Mouse (Mus musculus) neural tube, embryonic 15.5 days (tissue): ENCODE data around the gene Ybx1. TPM values are rescaled to one million over a fixed set of nuclear protein-coding genes. Genes with fewer than 3 reads are reported as not detected.

Source experiments
- ATAC-seq: fragments of 200-750 bp; cut with Nextera tagmentation; 2 replicates; pipeline ENCODE4 v1.8.0; 2017; ENCODE audit warnings: mild to moderate bottlenecking, moderate TSS enrichment, moderate library complexity; ENCODE audit not compliant: low FRiP score
- H3K27ac ChIP-seq: fragments of 300-500 bp; sonication (generic); replicated peaks from 2 replicates; pipeline ENCODE4 v1.5.1; 2015; ENCODE audit warnings: mild to moderate bottlenecking, inconsistent platforms
- H3K27me3 ChIP-seq: fragments of 300-500 bp; sonication (generic); replicated peaks from 2 replicates; pipeline ENCODE4 v1.6.1; 2015; ENCODE audit warnings: inconsistent platforms
- H3K36me3 ChIP-seq: fragments of 300-500 bp; sonication (generic); 2 replicates; pipeline ENCODE4 v1.6.1; 2015; ENCODE audit warnings: inconsistent platforms
- H3K4me1 ChIP-seq: fragments of 300-500 bp; sonication (generic); 2 replicates; pipeline ENCODE4 v1.6.1; 2015; ENCODE audit warnings: inconsistent platforms
- H3K4me2 ChIP-seq: fragments of 300-500 bp; sonication (generic); 2 replicates; pipeline ENCODE4 v1.6.1; 2015; ENCODE audit warnings: inconsistent platforms, mild to moderate bottlenecking, moderate library complexity
- H3K4me3 ChIP-seq: fragments of 300-500 bp; sonication (generic); replicated peaks from 2 replicates; pipeline ENCODE4 v1.5.1; 2015; ENCODE audit warnings: mild to moderate bottlenecking, inconsistent platforms
- H3K9ac ChIP-seq: fragments of 300-500 bp; sonication (generic); replicated peaks from 2 replicates; pipeline ENCODE4 v1.6.1; 2015; ENCODE audit warnings: mild to moderate bottlenecking, inconsistent platforms
- H3K9me3 ChIP-seq: fragments of 300-500 bp; sonication (generic); replicated peaks from 2 replicates; pipeline ENCODE4 v1.6.1; 2016; ENCODE audit warnings: inconsistent platforms
- WGBS: fragments of 180-500 bp; shearing (Covaris S2); methylation state at CpG from one replicate; pipeline ENCODE4 v1.1.7; 2015; ENCODE audit warnings: mixed read lengths; 5-methylcytosine and 5-hydroxymethylcytosine counted together
- polyA plus RNA-seq: library from polyadenylated mRNA; unstranded; fragments of >200 nt; fragmentation: Nextera tagmentation; extraction: Ambion mirVana; gene quantifications from 2 replicates; pipeline ENCODE4 v1.2.1, GENCODE M21; 2015

Ybx1 gene
- polyA plus RNA-seq, 1 experiment from 2014 or later = 871 TPM

- Histone ChIP-seq H3K36me3 (peaks cover 60% of the 10 kb centered on the region), H3K9ac (no peak overlapping the region)
- 72% methylated on average over 14 of the region's 14 CpGs for WGBS
Measured at GRCm38 (mm10) chr4:119246688-119247225, 47.6 kb downstream of the Ybx1 start.

DNA sequence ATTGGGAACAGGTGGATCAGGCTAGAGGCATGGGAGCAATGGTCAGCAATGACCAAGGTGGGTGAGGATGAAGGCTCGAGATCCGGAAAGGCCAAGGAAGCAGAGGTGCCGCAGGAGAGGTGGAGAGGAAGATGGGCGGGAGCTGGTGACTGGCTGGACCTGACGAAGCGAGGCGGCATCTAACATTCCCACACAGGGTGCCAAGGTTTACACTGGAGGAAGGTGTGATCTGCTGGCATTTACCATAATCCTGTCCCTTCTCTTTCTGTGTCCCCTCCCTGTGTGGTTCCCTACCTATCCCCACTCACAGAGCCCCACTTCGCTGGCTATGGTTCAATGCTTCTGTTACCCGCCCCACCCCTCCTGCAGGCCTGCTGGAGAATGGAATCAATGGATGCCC is 48.4 kb downstream of the Ybx1 start:
- Histone ChIP-seq H3K27ac (no peak overlapping the region), H3K9ac (no peak overlapping the region), H3K9me3 (no peaks in the 10 kb centered on the region), H3K4me3 (no peak overlapping the region), H3K36me3 (peaks cover 68% of the 10 kb centered on the region), H3K4me1 (0 out of 2 replicates have a peak, but pooled peaks cover 7% of the 10 kb centered on the region), H3K27me3 (no peaks in the 10 kb centered on the region), H3K4me2 (no peak overlapping the region)
- no peak for ATAC-seq
- WGBS = 95% methylated on average over 9 of the region's 9 CpGs

More at GRCm38 (mm10) chr4:119246688-119247225, 47.6 kb downstream of the Ybx1 start:
- Histone ChIP-seq H3K27me3 (no peaks in the 10 kb centered on the region), H3K4me1 (0 out of 2 replicates have a peak, but pooled peaks cover 7% of the 10 kb centered on the region), H3K9me3 (no peaks in the 10 kb centered on the region), H3K27ac (no peak overlapping the region), H3K4me2 (no peak overlapping the region), H3K4me3 (no peak overlapping the region)
- ATAC-seq = no peak

DNA sequence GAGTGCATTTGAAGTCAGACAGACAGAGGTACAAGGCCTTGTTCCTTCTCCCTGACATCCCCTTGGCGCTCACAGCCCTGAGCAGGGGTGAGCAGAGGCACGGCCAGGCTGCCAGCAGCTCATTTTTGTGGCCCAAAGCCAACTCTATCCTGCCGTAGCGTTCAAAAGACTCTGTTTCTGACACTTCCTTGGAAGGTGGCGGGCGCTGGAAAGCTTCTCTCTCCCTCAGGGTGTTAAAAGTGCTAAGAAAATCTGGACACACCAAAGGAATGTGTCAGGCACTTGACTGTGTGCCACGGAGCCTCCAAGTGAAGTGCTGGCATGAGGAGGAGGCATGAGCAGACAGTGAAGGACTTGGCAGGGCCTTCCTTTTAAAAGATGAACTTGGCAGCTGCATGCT is 48.8 kb downstream of the Ybx1 start:
- Histone ChIP-seq H3K9ac (no peak overlapping the region), H3K4me3 (no peak overlapping the region), H3K9me3 (no peaks in the 10 kb centered on the region), H3K36me3 (peaks cover 70% of the 10 kb centered on the region), H3K4me2 (no peak overlapping the region), H3K4me1 (0 out of 2 replicates have a peak, but pooled peaks cover 7% of the 10 kb centered on the region), H3K27me3 (no peaks in the 10 kb centered on the region), H3K27ac (no peak overlapping the region)
- 78% methylated on average over 7 of the region's 7 CpGs for WGBS
- no peak for ATAC-seq

DNA sequence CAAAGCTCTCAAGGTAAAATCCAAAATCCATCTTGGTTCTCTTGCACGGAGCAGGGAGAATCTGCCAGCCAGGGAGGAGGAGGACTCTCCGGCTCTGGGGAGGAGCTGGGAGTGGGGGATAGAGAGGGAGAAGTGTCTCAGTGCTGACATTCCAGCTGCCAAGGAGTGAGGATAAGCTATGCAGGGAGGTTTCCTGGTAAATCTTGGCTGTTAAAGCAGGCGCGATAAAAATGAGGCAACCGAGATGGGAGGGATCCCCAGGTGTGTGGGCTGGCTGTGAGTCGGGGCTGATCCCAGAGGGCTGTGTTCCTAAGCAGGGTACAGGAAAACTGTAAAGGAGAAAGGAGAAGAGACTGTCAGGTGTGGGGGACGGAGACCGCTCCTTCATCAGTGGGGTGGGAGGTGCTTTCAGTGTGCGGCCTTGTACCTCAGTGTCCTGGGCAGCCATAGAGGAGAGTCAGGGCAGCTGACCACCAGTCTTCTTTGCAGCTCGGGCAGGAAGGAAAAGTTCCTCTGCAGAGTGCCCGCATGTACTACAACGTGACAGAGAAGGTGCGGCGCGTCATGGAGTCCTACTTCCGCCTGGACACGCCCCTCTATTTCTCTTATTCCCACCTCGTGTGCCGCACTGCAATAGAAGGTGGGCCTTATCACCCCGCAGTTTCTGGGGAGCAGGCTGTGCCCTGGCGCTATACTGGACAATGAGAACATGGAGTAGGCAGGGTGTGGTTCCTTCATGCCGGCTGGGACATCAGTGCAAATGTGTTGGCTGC is 49.8 kb downstream of the Ybx1 start:
- H3K4me1 ChIP-seq = peaks cover 8% of the 10 kb centered on the region; the same call in 1 of the 2 replicates
- no peak overlapping the region for H3K9ac ChIP-seq
- H3K9me3 ChIP-seq = no peaks in the 10 kb centered on the region
- no peak overlapping the region for H3K4me3 ChIP-seq
- H3K36me3 ChIP-seq = peaks cover 70% of the 10 kb centered on the region
- ATAC-seq = no peak
- WGBS = 81% methylated on average over 22 of the region's 22 CpGs
- no peak overlapping the region for H3K27ac ChIP-seq
- no peaks in the 10 kb centered on the region for H3K27me3 ChIP-seq
- no peak overlapping the region for H3K4me2 ChIP-seq

DNA sequence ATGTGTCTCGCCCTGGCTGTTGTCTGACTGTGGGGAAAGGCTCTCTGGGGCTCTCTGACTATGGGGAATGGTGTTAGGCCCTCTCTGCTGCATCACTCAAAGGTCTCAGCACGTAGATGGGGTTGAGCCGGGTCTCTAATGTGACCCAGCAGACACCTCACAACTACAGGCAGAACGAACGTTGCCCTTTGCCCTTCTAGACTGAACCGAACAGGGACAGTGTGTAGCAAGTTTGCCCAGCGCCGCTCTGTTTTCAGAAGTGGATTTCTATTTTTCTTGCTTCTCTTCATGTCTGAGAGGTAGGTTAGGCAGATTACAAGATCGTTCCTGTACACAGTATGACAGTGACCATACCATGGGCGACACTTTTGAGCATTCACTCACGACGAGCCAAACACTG is 51.8 kb downstream of the Ybx1 start:
- Histone ChIP-seq H3K4me1 (peaks cover 7% of the 10 kb centered on the region; the same call in 1 of the 2 replicates), H3K27me3 (no peaks in the 10 kb centered on the region), H3K4me2 (no peak overlapping the region), H3K27ac (no peak overlapping the region), H3K4me3 (no peak overlapping the region), H3K36me3 (peaks cover 70% of the 10 kb centered on the region), H3K9me3 (no peaks in the 10 kb centered on the region), H3K9ac (no peak overlapping the region)
- 93% methylated on average over 12 of the region's 12 CpGs for WGBS
- ATAC-seq = no peak

DNA sequence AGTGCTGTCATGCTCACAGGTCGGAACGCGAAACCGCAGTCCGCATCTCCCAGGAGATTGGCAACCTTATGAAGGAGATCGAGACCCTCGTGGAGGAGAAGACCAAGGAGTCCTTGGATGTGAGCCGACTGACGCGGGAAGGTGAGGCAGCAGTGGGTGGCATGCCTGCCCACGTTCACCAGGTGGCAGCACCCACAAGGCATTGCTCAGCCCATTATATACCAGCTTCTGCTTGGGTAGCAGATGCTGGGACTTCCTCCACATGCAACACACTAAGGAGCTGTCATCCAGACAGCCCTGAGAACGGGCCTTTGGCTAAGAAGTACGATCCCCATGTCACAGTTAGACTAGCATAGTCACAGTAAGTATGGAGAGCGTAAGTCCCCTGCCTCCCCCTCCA is 52.7 kb downstream of the Ybx1 start:
- Histone ChIP-seq H3K9ac (no peak overlapping the region), H3K27me3 (no peaks in the 10 kb centered on the region), H3K4me2 (no peak overlapping the region), H3K27ac (no peak overlapping the region), H3K4me1 (peaks cover 6% of the 10 kb centered on the region; the same call in 1 of the 2 replicates), H3K4me3 (no peak overlapping the region), H3K36me3 (peaks cover 73% of the 10 kb centered on the region), H3K9me3 (no peaks in the 10 kb centered on the region)
- 88% methylated on average over 14 of the region's 14 CpGs for WGBS
- no peak for ATAC-seq

GRCm38 (mm10) chr4:119239181-119239682 is 55.2 kb downstream of the Ybx1 start:
- no peaks in the 10 kb centered on the region for H3K27me3 ChIP-seq
- peak overlapping the region; percentile 67 for H3K27ac ChIP-seq
- 37% methylated on average over 12 of the region's 12 CpGs for WGBS
- peak overlapping the region; percentile 15; the same call in 1 of the 2 replicates for H3K4me2 ChIP-seq
- no peak overlapping the region for H3K4me3 ChIP-seq
- ATAC-seq = peak; percentile 71; the same call in 1 of the 2 replicates
- H3K9me3 ChIP-seq = no peaks in the 10 kb centered on the region
- no peak overlapping the region; the same call in 1 of the 2 replicates for H3K9ac ChIP-seq
- peaks cover 11% of the 10 kb centered on the region for H3K4me1 ChIP-seq
- peaks cover 56% of the 10 kb centered on the region for H3K36me3 ChIP-seq

DNA sequence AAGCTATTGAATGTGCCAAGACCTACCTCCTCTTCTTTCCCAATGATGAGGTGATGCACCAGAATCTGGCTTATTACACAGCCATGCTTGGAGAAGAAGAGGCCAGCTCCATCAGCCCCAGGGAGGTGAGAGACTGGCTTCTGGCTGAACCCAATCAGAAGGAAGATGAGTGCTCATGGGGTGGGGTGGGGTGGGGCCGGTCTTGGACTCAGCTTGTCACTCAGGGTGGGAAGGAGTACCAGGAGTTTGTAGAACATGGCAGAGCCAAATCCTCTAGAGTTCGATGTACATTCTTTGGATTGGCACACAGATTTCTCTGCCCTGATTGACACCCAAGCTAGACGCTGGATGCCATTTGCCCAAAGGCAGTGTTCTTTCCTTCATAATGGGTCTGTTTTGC is 55.7 kb downstream of the Ybx1 start:
- 82% methylated on average over 3 of the region's 3 CpGs for WGBS
- Histone ChIP-seq H3K27ac (peak overlapping the region; percentile 14; the same call in 1 of the 2 replicates), H3K4me1 (peaks cover 16% of the 10 kb centered on the region), H3K27me3 (no peaks in the 10 kb centered on the region), H3K4me2 (no peak overlapping the region), H3K4me3 (no peak overlapping the region), H3K9me3 (no peaks in the 10 kb centered on the region), H3K9ac (no peak overlapping the region), H3K36me3 (peaks cover 50% of the 10 kb centered on the region)
- no peak for ATAC-seq

DNA sequence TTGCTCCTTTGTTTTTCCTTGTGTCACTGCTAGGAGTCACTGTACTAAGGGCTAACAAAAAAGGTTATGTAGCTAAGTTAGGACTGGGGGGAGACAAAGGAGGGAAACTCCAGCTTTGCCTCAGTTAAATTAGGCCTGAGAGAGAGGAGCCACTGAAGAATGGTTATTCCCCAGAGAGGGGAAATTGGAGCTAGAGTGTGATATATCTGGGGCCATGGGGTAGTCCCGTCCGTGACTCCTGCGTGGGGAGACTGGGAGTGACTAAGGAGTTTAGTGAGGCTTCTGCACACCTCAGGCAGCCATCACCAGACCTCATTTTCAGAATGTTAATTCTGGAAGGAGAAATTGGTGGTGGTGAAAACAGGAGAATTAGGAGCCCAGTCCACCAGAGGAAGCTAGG is 60.1 kb downstream of the Ybx1 start:
- 87% methylated on average over 3 of the region's 3 CpGs for WGBS
- H3K9me3 ChIP-seq = no peaks in the 10 kb centered on the region
- H3K27ac ChIP-seq = peak overlapping the region; percentile 81; the same call in 1 of the 2 replicates
- H3K4me1 ChIP-seq = peaks cover 20% of the 10 kb centered on the region
- H3K9ac ChIP-seq = peak overlapping the region; percentile 72
- ATAC-seq = no peak
- peaks cover 24% of the 10 kb centered on the region for H3K36me3 ChIP-seq
- peak overlapping the region; percentile 87 for H3K4me3 ChIP-seq
- no peaks in the 10 kb centered on the region for H3K27me3 ChIP-seq
- peak overlapping the region; percentile 76 for H3K4me2 ChIP-seq

GRCm38 (mm10) chr4:119233256-119233901 is 61.0 kb downstream of the Ybx1 start:
- Histone ChIP-seq H3K9me3 (no peaks in the 10 kb centered on the region), H3K4me3 (peak overlapping the region; percentile 87), H3K4me2 (peak overlapping the region; percentile 76), H3K27me3 (no peaks in the 10 kb centered on the region), H3K36me3 (peaks cover 23% of the 10 kb centered on the region), H3K4me1 (peaks cover 19% of the 10 kb centered on the region), H3K9ac (peak overlapping the region; percentile 72), H3K27ac (peak overlapping the region; percentile 81)
- 1% methylated on average over 36 of the region's 36 CpGs for WGBS
- peak; percentile 53 for ATAC-seq

DNA sequence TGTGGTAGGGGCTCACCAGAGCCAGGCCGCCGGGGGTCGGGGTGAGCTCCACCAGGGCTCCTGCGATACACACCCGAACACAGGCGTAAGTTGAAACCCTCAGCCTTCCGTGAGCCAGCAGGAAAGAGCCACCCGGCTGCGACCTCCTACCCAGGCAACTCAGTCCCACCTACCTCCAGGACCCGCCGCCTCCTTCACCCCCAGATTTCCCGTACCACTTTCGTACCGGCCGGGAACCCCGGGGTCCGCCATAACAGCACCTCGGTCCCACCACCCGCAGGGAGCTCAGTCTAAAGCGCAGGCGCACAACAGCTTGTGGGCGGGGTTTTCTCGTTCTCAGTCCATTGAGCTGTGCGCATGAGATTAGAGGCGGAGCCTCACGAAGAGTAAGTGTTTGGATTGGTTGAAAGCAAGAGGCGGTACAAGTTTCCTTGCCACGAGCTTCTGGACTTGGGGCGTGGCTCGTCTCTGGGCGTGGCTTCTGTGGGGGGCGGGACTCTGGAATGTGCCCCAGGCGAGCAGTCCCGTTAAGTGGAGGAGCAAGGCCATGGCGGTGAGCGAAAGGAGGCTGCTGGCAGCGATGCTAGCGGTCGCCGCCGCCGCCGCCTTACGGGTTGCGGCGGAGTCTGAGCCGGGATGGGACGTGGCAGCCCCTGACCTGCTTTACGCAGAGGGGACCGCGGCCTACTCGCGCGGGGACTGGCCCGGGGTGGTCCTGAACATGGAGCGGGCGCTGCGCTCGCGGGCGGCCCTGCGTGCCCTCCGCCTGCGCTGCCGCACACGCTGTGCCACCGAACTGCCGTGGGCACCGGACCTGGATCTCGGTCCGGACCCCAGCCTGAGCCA is 61.8 kb downstream of the Ybx1 start, which contains the start of the genes AU022252 and P3h1:
AU022252 (minus strand) TSS at position 303 of the 846 bp plus-strand sequence.
P3h1 (plus strand) TSS at position 506 of the 846 bp plus-strand sequence.
- under 1% methylated on average over 61 of the region's 71 CpGs for WGBS
- Histone ChIP-seq H3K27me3 (no peaks in the 10 kb centered on the region), H3K4me2 (peak within 1 kb of the TSS; percentile 76), H3K9me3 (no peaks in the 10 kb centered on the region), H3K36me3 (peaks cover 19% of the 10 kb centered on the region), H3K4me1 (peaks cover 19% of the 10 kb centered on the region), H3K27ac (peak within 1 kb of the TSS; percentile 81), H3K4me3 (peak within 1 kb of the TSS; percentile 87), H3K9ac (peak within 1 kb of the TSS; percentile 72)
- ATAC-seq = peak; percentile 98
